Mouse (Mus musculus) fat pad, adult 2 months (tissue): ENCODE measurements at regions not wholly inside any gene's neighbourhood (a gene's known extent, or its start where the extent isn't known, plus 50 kb on each side); places are given as distances from the start of the nearest gene placed in this dataset.

Experiments
- DNase-seq: peaks from one replicate; pipeline ENCODE4 v3.0.0-alpha.2; 2011; ENCODE audit warnings: low read depth, low spot score; ENCODE audit errors: extremely low read depth

DNA sequence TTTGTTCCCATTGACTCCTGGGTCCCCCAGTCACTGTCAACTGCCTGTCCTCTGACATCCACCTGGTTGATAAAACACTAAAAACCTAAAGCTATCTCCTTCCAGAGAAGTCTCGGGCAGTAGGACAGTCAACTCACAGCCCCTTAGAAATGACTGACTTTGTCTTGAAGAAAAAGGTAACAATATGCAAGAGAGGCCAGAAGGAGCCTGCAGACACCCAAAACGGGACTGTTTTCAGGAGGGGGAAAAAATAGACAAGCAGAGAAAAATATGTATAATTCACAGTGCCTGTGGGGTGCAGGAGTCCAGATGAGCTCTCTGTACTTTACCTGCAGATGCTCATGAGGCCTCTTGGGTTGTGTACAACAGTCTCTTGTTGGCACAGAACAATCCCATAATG is 126.4 kb upstream of the Ankrd55 start:
- DNase-seq, result no peak

DNA sequence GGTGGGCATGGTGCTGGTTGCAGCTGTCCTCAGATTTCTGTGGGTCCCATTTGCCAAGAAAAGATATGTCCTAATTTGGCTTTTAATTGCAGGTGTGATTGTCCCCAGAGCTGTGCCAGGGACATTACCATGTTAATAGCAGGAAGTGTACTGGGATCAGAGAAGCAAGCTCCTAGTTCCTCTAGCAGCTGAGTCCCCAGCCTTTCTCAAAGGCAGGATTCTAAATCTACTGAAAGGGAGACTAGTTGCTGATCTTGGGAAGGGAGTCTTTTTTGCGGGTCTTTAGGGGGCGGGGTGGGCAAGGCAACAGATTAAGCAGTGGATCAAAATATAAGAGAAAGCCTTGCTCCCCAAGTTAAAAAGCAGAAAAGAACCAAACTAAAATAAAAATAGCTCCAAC is 122.3 kb upstream of the Ankrd55 start:
- DNase-seq, result no peak

DNA sequence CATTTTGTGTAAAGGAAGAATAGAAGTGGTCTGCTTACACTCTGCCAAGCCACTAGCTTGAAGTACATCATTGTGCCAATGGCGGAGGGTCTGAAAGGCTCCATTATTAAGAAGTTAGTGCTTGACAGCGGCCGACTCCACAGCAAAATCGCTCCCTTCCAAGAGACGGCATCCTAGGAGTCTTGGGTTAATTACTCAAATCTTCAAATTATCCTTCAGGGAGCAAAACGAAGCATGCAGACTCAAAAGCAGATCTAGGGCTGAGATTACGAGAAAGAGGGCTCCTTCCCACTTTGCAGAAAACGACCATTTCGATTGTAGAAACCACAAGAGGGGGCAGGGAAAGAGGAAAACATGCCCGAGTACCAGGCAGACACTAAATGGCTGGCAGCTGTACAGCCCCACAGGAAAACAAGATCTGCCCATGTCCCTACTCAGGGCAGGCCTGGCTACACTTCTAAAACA is 121.9 kb upstream of the Ankrd55 start:
- DNase-seq, result no peak

GRCm38 (mm10) chr13:112168468-112168867 is 119.8 kb upstream of the Ankrd55 start:
- DNase-seq, result no peak

- no peak for DNase-seq
These were observed 117.4 kb upstream of the Ankrd55 start for GRCm38 (mm10) chr13:112170872-112171271.

DNA sequence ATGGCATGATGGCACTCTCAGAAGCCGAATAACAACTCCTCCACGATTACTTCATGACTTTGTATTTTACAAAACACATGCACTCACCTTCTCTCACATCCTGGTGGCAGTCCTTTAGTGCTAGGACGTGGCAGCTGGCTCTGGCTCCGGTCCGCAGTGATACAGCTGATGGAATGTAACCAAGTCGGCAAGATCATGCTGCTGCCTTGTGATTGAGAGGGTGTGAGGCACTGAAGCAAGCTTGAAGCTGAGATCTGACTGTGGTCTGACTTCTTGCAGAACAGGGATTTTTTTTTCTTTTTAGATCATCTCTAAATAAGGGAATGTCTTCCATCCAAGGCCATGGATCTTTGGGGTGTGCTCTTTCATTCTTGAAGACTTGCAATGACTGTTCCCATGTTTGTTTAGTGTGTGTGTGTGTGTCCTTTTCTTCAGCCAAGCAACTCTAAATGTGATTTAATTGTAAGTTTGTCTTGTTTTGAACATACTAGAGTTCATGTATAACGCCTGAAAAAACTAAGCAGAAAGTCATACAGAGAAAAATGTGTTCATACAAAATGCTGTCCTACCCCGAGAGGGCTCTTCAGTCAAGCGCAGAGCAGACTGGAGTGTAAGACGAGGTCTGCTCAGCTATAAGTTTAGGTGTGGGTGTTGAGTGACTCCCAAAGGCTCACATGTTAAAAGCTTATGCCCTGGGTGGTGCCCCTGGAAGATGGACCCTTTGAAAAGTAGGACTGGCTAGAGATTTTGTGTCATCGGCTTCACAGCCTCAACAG is 116.1 kb upstream of the Ankrd55 start:
- DNase-seq, result no peak

DNA sequence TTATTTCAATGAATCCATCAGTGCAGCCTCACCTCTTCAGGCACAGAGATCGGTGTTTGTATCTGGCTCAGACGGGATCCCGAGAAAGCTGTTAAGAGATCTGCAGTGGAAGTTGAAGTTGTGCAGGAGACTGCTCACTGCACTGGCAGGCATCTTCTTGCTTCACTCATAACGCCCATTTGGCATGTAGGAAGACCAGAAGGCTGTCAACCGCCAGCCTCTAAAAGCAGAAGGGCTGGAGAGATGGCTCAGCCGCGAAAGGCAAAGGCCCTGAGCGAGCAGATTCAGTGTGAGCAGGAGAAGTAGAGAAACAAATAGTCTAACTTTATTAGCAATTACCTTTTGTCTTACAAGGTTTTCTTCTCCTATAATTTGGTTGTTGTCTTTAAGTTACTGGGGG is 114.3 kb upstream of the Ankrd55 start:
- no peak for DNase-seq

DNA sequence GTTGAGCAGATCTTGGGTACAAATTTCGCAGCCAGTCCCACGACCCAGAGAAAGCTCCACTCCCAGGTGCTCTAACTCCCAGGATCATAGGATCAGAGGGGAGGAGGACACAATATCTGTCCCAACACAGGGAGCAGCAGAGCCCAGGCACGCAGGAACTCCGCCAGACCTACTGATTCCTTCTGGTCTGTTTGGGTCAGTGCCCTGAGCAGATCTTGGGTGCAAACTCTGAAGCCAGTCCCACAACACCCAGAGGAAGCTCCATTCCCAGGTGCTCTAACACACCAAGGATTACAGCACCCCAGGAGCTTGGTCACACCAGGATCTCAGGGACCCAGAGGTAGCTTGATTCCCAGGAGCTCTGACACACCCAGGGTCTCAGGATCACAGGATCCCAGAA is 110.2 kb upstream of the Ankrd55 start:
- no peak for DNase-seq

DNA sequence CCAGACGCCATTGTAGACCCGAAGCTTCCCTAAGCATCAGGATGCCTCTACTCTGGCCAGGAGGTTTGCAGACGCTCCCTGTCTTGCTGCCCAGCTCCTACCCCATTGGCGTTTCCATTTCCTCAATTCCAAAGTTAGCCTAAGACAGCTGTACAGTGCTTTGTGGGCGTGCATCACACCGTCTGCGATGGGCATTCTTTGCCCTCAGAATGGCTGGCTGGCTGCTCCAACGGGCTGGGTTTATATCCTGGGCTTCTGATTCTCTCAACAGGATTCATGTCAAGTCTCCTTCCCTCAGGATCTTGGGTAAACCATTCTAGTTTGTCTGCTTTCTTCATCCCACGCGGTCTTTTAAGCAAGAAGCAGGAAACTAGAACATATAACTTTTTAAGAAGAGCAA is 104.3 kb upstream of the Ankrd55 start:
- DNase-seq, result no peak

- DNase-seq, result no peak
These were observed 103.1 kb upstream of the Ankrd55 start for GRCm38 (mm10) chr13:112185116-112185515.

GRCm38 (mm10) chr13:112187226-112187625 is 101.0 kb upstream of the Ankrd55 start:
- no peak for DNase-seq

- DNase-seq, result peak; percentile 36
These were observed 99.9 kb upstream of the Ankrd55 start for GRCm38 (mm10) chr13:112188313-112188712.

GRCm38 (mm10) chr13:112188741-112189476 is 99.3 kb upstream of the Ankrd55 start:
- DNase-seq, result peak; percentile 42

GRCm38 (mm10) chr13:112189605-112190004 is 98.6 kb upstream of the Ankrd55 start:
- no peak for DNase-seq

DNA sequence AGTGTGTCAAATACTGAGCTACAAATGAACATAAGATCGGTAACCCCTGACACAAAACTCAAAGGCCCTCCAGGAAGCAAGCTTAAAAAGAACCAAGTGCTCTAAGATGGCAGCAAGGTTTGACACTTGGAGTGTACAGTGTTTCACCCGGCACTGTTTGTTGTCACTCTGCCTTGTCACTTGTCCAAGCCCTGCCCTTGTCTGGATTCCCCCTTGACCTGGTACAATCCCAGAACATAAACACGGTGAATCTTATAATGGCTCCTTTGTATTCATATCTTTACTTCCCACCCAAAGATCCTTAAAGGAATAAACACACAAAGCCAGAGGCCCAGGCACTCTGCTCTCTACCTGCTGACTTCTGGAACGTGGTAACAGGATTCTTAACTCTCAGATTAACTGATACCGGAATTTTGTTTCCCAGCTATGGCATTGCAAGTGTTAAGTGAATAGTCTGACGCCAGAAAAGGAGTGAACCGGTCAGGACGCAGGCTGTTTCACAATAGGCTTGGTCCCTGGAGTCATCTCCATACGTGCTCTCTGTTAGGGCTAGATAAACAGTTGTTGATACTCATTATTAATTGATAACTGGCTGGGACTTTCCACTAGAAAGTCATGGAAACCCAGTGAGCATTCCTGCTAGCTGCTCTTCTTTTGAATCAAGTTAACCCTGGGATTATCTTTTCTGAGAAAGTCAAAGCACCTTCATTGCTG is 95.9 kb upstream of the Ankrd55 start:
- DNase-seq, result no peak

- DNase-seq, result no peak
These were observed 94.6 kb upstream of the Ankrd55 start for GRCm38 (mm10) chr13:112193676-112194075.

DNA sequence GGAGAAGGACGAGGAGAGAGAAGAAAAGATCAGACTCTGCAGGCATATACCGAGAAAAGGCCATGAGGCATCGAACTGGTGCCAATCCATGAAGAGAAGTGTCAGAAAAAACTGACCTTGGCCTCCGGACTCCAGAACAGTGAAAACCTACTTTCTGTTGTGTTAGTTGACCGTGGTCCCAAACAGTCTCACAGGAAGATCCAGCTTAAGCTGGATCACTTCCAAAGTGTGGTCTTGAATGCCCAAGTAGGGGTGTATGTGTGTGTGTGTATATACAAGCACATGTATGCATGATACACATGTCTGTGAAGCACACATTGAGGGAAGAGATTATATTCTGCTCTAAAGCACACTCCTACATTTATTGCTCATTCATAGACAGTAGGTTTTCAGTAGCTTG is 93.3 kb upstream of the Ankrd55 start:
- DNase-seq, result no peak

GRCm38 (mm10) chr13:112196789-112197188 is 91.5 kb upstream of the Ankrd55 start:
- no peak for DNase-seq

GRCm38 (mm10) chr13:112203721-112204120 is 84.5 kb upstream of the Ankrd55 start:
- no peak for DNase-seq

DNA sequence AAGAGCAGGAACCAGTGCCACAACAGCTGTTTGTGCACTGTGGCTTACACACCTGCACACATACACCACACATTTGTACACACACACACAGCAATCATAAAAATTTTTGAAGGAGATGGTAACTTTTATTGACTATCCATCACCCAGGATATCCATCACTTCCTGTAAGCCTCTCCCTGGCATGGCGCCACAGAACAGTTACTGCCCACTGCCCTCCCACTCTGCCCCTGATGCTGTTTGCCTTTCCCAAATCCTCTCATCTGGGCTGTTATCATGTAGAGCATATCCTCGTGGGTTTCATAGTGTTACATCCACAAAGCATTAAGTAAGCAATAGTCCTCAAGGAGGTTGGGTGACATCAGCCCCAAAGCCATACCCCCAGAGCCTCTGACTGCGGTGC is 84.0 kb upstream of the Ankrd55 start:
- DNase-seq, result no peak

- DNase-seq, result no peak
These were observed 83.4 kb upstream of the Ankrd55 start for GRCm38 (mm10) chr13:112204813-112205212.
